Mouse (Mus musculus) adipocyte (in vitro differentiated cells): Measurements from ENCODE around the gene Ddx55.

Source experiments
- DNase-seq: peaks from one replicate; pipeline ENCODE4 v3.0.0-alpha.2; 2016; ENCODE audit warnings: low spot score

Gene Ddx55

DNA sequence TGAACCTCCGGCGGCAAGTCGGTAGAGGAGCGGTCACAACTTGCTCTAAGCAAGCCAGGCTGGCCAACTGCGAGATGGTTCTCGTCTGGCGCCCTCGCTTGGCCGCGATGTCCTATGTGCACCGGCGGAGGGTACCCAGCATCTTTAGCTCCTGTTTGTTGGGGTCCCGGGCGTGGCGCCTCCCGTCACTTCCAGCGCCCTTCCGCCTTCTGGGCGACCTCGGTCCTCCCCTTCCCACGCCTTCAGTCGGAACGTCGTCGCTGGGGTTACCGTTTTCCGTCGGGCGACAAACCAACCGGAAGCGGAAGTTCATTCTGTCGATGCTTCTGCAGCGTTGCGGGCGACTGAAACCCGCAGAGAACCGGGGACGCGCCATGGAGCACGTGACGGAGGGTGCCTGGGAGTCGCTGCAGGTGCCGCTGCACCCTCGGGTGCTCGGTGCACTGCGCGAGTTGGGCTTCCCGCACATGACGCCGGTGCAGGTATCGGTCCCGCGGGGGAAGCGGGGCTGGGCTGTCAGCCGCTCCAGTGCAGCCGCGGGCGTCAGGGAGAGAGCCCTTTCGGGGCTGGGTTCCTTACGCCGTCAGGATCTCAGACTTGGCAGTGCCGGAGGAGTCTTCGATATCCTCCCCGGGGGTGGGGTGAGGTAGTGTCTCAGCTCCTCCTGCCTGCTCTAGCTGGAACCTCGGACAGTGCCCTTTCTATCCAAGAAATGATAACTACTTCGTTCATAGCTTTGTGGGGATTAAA, at the start of gene Ddx55:
Gene Ddx55, plus strand, starts transcription at position 307 of the 750 bp plus-strand sequence.
- peak; percentile 92 for DNase-seq

DNA sequence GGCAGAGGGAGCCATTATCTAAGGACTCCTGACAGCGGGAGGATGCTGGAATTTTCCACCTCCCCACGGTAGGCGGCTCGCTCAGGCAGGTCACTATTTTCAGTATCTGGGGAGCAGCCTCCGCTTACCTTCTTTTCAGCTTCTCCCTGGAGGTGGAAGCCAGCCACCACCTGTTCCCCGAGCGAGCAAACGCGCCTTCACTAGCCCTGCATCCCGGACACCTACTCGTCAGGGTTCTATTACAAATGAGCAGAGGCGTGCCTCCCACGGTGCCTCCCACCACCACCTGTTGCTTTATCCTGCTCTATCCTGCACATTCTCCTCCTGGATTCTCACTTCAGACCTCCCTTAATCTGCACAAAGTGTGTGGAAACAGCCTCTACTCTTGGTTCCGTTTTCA, 48.9 kb upstream of the Ddx55 start:
- DNase-seq: no peak

DNA sequence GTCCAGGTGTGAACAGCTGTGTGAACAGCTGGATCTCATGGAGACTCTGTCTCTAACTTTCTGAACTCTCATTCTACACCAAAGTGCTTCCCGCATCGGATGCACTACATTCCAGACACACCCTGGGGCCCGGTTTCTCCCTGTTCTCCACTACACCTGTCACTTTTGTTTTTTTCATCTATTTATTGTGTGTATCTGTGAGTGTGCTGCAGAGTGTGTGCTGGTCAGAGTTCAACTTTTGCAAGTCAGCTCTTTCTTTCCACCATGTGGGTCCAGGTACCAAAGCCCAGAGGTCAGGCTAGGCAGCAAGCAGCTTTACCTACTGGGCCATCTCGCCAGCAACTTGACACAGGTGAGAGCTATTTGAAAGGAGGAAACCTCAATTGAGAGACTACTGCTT, 47.4 kb upstream of the Ddx55 start:
- DNase-seq: no peak

DNA sequence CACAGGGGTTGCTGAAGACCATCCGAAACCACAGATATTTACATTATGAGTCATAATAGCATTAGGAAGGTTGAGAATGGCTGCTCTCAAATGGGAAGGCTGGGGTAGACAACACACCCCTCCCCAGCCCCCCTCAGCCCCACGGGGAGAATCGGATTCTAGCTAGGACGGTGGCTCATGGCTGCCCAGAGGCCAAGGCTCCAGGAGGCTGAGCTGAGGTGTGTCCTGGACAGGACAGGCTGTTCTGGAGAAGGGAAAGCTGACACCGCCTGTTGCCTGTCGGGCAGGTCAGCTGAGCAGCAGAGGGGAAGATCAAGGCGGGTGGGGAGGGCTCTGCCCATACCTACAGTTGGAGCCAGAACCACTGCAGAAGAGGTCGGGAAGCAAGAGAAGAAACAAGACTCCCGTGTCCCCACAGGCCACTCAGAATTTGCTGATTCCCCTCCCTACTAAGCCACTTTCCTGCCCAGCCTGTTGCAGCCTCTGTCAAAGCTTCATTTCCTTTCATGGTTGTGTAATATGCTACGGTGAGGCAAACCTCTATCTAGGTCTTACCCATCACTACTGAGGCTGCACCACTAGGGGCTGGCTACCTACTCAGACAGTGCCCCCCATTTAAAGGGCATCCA, 45.8 kb upstream of the Ddx55 start:
- no peak for DNase-seq

DNA sequence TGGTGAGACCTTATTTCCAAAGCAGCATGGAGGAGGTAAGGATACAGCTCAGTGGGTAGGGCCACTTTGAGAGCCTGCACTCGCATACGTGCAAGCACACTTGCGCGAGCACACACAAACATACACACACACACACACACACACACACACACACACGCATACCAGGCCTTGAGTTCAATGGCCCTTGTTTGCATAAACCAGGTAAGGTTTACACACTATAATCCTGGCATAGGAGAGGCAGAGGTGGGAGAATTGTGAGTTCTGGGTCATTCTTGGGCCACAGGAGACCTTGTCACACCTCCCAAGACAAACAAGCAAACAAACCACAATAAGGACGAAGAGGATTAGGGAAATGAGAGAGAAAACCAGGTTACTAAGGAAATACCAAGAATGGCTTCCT, 43.5 kb upstream of the Ddx55 start:
- DNase-seq: no peak

DNA sequence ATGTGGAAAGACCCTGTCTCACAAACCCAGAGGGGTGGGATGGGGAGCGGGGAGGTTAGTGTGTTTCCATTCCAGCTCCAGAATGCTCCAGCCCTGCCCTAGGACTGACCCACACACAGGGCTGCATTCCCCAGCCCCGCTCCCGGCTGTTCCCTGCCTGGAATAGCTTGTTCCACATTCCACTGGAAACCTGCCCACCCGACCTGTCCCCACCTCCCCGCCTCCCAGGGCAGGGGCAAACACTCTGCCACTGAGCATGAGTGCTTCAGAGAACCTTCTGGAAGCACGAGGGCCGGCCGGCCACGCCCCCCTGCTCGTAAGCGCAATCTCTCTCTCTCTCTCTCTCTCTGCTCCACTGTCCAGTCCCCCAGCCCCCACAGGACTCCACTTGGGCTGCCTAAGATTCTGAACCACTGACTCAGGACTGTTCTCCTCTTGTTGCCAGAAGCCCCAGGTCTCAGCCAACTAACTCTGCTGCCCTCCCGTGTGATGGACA, 42.9 kb upstream of the Ddx55 start:
- DNase-seq: peak; percentile 32

DNA sequence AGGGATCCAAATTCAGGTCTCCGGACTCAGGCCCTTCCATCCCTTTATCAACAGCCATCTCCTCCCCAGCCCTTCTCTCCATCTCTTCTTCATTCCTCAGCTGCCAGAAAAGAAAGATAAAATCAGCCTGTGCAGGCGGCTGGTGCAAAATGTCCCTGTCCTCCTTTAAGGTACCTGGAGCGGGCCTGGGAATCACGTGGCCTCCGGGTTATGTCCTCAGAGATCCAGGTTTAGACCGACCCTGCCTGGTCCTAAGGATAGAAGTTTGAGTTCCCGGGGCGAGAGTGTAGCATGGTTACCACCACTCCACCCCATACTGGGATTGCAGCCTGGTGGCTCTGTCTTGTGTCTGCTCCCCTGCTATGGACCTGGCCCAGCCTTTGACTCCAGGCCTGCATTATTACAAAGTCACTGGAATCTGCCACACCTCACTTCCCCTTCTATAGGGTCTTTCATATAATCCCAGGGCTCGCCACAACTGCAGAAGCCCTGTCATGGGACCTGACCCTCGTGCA, 42.1 kb upstream of the Ddx55 start:
- no peak for DNase-seq

DNA sequence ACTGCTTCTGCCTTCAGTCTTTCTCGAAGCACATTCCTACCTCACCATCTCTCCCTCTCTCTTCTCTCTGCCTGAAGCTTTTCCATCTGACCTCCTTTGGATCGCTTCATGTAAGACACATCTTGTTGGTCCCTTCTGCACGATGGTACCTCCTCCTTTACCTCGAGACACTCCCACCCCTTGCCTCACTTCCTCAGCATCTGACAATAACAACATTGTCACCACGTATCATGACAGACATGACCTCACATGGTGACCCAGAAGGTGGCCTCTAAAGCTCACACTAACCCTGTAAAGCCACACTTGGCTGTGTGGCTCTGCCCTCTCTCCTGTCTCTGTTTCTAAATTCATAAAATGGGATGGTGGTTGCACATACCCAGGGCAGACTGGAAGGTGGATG, 36.9 kb upstream of the Ddx55 start:
- no peak for DNase-seq

DNA sequence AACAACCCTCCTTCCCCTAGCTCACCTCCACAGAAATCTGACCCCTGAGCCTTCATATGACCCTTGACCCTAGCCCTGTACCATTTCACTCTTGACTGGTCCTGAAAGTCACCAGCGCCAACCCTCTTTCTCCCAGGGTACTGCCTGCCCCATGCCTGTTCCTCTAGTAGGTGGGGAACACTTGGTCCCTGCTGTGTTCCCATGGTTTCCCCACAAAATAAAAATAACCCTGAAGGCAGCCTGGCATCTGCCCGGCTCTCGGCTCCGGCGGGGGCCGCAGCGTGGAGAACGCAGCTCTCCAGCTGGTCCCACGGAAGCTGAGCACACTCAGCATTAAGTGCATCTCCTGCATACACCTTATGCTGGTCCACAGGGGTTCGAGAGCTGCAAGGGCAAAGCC, 34.0 kb upstream of the Ddx55 start:
- no peak for DNase-seq

DNA sequence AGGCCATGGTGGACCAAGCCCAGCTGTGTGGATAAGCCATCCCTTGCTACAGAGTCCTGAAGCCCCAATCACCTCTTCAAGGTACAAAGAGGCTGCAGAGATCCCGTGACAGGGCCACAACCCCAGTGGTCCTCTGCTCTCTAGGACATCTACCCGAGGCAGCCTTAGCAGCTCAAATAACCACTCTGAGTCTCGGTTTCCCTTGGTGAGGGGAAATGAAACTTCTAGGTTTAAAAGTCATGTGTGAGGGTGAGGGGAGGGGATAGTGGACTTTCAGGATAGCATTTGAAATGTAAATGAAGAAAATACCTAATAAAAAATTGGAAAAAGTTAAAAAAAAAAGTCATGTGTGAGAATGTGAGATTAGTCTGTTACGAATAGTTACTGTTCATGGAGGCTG, 31.1 kb upstream of the Ddx55 start:
- DNase-seq: no peak

DNA sequence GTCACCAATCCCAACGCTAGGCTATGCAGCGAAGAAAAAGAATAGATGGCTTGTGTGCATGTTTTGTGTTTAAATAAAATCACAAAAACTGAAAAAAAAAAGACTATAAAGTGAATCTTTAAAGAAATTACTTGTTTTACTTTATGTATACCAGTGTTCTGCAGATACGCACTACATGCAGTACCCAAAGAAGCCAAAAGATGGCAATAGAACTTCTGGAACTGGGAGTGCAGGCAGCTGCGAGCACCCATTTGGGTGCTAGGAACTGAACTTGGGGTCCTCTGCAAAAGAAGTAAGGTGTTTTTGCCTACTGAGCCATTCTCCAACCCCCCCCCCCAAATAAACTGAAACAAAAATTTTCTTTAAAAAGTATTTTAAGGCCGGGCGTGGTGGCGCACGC, 29.6 kb upstream of the Ddx55 start:
- DNase-seq: no peak

DNA sequence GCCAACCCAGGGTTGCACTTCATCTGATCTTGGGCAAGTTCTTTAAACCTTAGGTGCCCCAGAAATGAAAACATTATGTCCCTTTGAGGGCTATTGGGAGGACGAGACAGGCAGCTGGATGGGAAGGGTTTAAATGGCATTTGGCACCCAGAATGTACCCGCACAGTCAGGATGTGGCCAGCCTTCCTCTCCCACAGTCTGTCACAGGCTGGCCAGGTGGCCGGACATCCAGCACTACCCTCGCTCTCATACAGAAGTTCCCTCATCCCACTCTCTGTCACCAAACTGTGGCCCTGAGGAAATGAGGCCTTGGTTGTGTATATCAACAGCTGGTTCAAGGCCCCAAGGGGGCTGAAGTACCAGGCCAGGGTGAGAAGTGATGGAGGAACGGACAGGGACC, 27.7 kb upstream of the Ddx55 start:
- DNase-seq: no peak

DNA sequence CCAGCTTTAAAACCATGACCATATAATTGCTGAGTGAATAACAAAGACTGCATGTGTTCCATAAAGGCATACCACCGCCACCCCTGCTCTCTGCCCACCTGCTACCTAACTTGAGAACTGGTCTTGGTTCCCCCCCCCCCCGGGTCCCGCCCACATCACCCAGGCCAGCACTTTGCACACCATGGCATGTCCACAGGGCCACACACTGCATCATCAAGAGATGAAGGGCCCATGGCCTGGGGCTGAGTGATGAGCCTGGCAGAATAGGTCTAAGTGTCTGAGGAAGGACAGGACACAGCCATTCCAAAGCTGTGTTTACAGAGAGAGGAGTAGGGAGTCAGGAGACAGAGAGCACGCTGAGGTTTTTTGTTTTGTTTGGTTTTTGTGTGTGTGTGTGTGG, 24.3 kb upstream of the Ddx55 start:
- DNase-seq: no peak

DNA sequence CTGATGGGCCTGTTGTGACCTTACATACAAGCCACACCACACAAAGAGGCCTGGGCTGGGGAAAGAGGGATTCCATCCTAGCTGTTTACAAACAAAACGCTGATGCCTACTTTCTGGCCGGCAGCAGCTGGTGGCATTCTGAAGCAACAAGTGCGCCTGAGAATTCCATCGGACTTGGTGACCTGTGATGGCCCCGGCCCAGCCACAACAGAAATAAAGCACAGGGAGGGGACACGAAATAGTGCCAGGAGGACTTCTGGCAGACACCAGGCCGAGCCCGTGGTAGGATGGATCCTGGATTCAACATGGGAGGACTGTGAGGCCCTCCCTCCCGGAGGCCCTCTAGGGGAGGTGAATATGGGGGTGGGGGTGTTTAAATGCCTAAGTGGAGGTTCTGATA, 23.9 kb upstream of the Ddx55 start:
- DNase-seq: no peak

DNA sequence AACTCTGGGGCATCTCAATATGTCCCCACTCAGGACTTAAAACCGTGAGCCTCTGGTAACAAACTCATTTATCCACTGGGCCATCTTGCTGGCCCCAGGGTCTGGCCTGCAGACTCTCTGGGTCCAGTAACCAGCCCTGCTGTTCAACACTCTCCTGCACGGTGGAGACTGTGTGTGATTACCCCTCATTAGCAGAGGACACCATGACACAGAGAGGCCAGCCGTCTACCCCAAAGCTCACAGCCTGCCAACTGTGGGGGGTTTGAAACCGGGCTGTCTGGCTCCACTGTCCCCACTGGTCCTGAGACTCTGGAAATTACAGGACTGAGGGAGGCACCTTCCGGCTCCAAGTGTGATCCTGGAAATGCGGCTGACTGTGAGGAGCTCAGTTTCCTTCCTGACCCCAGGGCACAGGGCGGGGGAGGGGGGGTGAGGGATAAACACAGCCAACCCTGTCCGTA, 23.4 kb upstream of the Ddx55 start:
- DNase-seq: no peak

DNA sequence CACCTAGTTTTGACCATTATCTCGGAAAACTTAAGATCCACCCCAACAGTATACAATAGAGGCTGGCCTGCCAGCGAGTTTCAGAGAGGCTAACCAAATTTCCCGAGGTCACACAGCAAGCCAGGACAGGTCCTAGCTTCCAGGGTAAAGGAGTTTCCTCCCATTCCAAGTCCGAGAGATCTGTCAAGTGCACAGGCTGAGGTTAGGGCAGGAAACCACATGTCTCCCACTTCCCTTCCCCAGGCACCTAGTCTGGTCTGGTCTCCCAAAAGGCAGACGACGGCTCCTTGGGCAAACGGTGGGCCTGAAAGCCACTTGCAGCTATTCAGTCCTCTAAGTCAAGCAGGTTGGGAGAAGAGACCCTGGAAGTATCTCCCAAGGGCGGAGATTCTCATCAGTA, 23.0 kb upstream of the Ddx55 start:
- no peak for DNase-seq

DNA sequence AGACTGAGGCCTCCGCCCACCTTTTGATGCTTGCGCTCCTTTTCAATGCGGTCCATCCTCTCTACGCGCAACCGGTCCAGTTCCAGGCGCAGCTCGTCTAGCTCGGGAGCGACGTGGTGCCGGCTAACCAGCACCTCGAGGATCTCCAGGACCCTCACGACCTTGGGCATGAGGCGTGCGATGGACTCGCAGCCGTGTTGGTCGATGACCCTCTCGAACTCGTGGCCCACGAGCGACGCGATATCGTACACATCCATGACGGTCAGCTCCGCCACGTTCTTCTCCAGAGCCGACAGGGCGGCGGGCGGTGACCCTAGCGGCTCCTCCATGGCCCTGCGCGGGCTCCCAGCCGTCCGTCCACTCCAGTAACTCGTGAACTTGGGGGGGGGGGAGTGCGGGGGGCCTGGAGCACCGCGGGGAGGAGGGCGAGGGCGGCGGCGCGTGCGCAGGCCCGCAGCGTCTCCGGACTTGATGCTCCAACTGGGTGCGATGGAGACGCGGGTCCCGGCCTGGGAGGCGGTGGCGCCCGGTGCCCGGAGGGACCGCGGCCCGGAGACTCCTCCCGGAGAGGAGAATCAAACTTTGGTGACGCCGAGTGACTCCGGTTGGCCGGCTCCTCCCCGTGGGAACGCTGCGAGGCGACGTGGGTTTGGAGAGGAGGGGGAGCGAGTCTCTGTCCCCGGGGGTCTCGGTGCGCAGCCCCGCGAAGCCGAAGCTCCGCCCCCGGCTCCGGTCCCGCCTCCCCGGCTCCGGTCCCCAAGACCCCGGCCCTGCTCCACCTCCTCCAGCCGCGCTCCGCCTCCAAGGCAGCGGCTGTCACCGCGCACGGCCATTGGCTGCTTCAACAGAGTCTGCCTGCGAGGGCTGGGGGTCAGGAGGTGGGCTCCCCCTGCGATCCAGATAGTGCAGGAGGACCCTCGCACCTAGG, 21.7 kb upstream of the Ddx55 start, which contains the start of gene Rilpl1:
Gene Rilpl1, minus strand, starts transcription at position 737 of the 928 bp plus-strand sequence.
- peak; percentile 69 for DNase-seq

DNA sequence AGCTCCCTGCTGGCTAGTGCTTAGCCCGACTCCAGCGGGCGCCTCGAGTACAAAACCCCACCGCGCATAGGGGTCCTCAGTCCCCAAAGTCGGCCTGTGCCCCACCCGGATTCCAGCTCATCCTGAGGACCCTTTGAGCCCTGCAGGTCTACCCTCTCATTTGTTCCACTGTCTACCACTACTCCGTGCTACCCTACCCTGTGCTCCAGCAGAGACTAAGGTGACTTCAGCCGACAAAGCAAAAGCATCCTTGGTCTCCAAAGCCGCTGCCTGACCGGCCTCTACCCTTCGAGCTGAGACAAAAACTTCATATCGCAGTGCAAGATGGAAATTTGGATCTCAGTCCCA, 21.1 kb upstream of the Ddx55 start:
- DNase-seq: no peak

DNA sequence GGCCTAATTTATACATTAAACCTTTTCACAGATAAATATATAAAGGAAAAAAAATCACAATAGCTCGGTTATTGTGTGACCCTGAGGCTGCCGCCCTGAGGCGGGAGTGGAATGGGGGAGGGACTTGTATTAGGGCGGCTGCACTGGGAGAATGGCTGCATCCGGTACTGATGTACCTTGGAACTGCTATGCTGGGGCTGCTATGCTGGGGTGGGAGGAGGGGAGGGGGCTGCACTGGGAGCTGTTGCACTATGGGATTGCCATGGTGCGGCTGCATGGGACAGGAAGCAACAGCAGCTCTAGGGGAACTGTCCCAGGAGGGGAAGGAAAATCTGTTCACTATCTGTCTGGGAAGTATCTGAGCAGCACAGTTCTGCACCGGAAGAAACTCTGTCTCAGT, 20.2 kb upstream of the Ddx55 start:
- DNase-seq: no peak

DNA sequence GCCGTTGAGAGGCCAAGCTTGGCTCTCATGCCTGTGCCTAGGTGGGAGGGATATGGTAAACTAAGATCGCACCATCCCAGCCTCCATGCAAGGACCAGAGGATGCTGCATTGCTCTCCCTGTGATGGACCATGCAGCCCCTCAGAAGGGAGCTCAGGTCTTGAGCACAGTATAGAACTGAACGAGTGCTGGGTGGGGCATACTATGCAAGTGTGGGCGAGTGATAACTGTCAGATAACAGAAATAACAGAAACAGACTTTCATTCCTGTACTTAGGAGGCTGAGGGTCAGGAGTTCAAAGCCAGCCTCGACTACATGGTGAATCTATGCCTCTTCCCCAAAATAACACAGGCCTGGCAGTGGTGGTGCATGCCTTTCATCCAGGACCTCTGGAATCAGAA, 17.6 kb upstream of the Ddx55 start:
- no peak for DNase-seq

DNA sequence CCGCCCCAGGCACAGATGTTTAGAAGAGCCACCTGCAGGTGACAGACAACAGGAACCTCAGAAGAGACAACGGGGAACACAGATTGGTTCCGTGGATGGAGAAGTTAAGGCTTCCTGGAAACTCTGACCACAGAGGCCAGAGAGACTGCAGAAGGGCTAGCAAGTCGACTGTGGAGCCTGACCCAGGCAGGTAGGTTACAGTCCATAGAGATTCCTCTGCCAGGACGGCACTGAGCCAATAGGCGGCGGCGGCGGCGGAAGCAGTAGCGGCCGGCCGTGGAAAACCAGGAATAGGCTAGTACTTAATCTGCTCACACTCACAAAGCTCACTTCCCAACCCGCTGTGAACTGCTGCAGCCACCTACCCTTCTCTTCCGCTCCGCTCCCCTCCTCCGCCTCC, 15.9 kb upstream of the Ddx55 start:
- DNase-seq: no peak
